Mouse (Mus musculus) thymus, adult 2 months (tissue): ENCODE measurements around the gene Olfr71. TPM values are rescaled to one million over a fixed set of nuclear protein-coding genes. Genes with fewer than 3 reads are reported as not detected.

ENCODE experiments used
- DNase-seq: peaks from one replicate; pipeline ENCODE4 v3.0.0; 2021
- H3K27ac ChIP-seq: fragments of 200-500 bp; 2 replicates; pipeline ENCODE4 v1.5.1; 2012; ENCODE audit warnings: low read length, control low read depth; ENCODE audit not compliant: control insufficient read depth, insufficient read depth
- H3K27me3 ChIP-seq: fragments of 200-500 bp; 2 replicates; pipeline ENCODE4 v1.6.1; 2012; ENCODE audit warnings: mild to moderate bottlenecking, low read length, moderate library complexity, mixed read lengths; ENCODE audit not compliant: control insufficient read depth, insufficient read depth
- H3K36me3 ChIP-seq: fragments of 200-500 bp; 2 replicates; pipeline ENCODE4 v1.6.1; 2012; ENCODE audit warnings: mild to moderate bottlenecking, low read length, moderate library complexity; ENCODE audit not compliant: control insufficient read depth, insufficient read depth
- H3K4me1 ChIP-seq: fragments of 200-500 bp; replicated peaks from 2 replicates; pipeline ENCODE4 v1.6.1; 2012; ENCODE audit warnings: low read length; ENCODE audit not compliant: control insufficient read depth, insufficient read depth
- H3K4me3 ChIP-seq: fragments of 200-500 bp; 2 replicates; pipeline ENCODE4 v1.5.1; 2012; ENCODE audit warnings: mild to moderate bottlenecking, low read length, control low read depth, moderate library complexity; ENCODE audit not compliant: control insufficient read depth, insufficient read depth
- CTCF ChIP-seq: fragments of 200-500 bp; IDR thresholded peaks from 2 replicates; pipeline ENCODE4 v1.5.1; 2012; ENCODE audit warnings: mild to moderate bottlenecking, control low read depth, low read length, moderate library complexity, borderline replicate concordance; ENCODE audit not compliant: control insufficient read depth, poor library complexity, insufficient read depth; ENCODE audit errors: extremely low read depth
- POLR2A ChIP-seq: fragments of 200-500 bp; IDR thresholded peaks from 2 replicates; pipeline ENCODE4 v1.6.1; 2012; ENCODE audit warnings: mild to moderate bottlenecking, low read length, control low read depth, moderate library complexity; ENCODE audit not compliant: control insufficient read depth, poor library complexity, insufficient read depth; ENCODE audit errors: extremely low read depth
- WGBS: fragments of 180-500 bp; shearing (Covaris S2); methylation state at CpG from one replicate; pipeline ENCODE4 v1.1.7; 2018; 5-methylcytosine and 5-hydroxymethylcytosine counted together
- polyA plus RNA-seq: library from polyadenylated mRNA; depleted of rRNA; stranded (reverse); fragments of >200 nt; gene quantifications from 2 replicates; pipeline ENCODE4 v1.2.3, GENCODE M21; 2012

The Olfr71 gene
- polyA plus RNA-seq, 1 experiment: not detected

- DNase-seq: no peak
- H3K4me1 ChIP-seq: no peaks in the 10 kb centered on the region
- no peak overlapping the region for H3K4me3 ChIP-seq
- no peak for TF ChIP-seq POLR2A
- no peak for TF ChIP-seq CTCF
- H3K27me3 ChIP-seq: no peaks in the 10 kb centered on the region
- H3K36me3 ChIP-seq: no peaks in the 10 kb centered on the region
- 87% methylated on average over 8 of the region's 8 CpGs for WGBS
- H3K27ac ChIP-seq: no peak overlapping the region
Observed at GRCm38 (mm10) chr4:43738989-43739674, 29.1 kb upstream of the Olfr71 start.

- Histone ChIP-seq H3K4me1 (no peaks in the 10 kb centered on the region), H3K27ac (no peak overlapping the region), H3K4me3 (no peak overlapping the region), H3K36me3 (no peaks in the 10 kb centered on the region), H3K27me3 (no peaks in the 10 kb centered on the region)
- no peak for DNase-seq
- WGBS: 91% methylated on average over 6 of the region's 6 CpGs
- TF ChIP-seq POLR2A: no peak
- TF ChIP-seq CTCF: no peak
Observed at GRCm38 (mm10) chr4:43737144-43737543, 27.1 kb upstream of the Olfr71 start.

- Histone ChIP-seq H3K4me3 (no peak overlapping the region), H3K4me1 (no peaks in the 10 kb centered on the region), H3K36me3 (no peaks in the 10 kb centered on the region), H3K27ac (no peak overlapping the region), H3K27me3 (no peaks in the 10 kb centered on the region)
- DNase-seq: no peak
- TF ChIP-seq POLR2A (no peak), CTCF (no peak)
- 94% methylated on average over 5 of the region's 5 CpGs for WGBS
Observed at GRCm38 (mm10) chr4:43733186-43733585, 23.1 kb upstream of the Olfr71 start.

- 17% methylated on average over 1 of the region's 1 CpGs for WGBS
- DNase-seq: no peak
- Histone ChIP-seq H3K36me3 (no peaks in the 10 kb centered on the region), H3K27me3 (no peaks in the 10 kb centered on the region), H3K4me1 (no peaks in the 10 kb centered on the region), H3K4me3 (no peak overlapping the region), H3K27ac (no peak overlapping the region)
- TF ChIP-seq CTCF (no peak), POLR2A (no peak)
Observed at GRCm38 (mm10) chr4:43732171-43732570, 22.1 kb upstream of the Olfr71 start.

- H3K4me3 ChIP-seq: no peak overlapping the region
- no peaks in the 10 kb centered on the region for H3K4me1 ChIP-seq
- DNase-seq: no peak
- 68% methylated on average over 21 of the region's 21 CpGs for WGBS
- H3K27me3 ChIP-seq: no peaks in the 10 kb centered on the region
- H3K27ac ChIP-seq: no peak overlapping the region
- TF ChIP-seq POLR2A (no peak), CTCF (no peak)
- no peaks in the 10 kb centered on the region for H3K36me3 ChIP-seq
Observed at GRCm38 (mm10) chr4:43730750-43731297, 20.8 kb upstream of the Olfr71 start.

- 57% methylated on average over 14 of the region's 14 CpGs for WGBS
- DNase-seq: no peak
- Histone ChIP-seq H3K4me1 (no peaks in the 10 kb centered on the region), H3K27ac (no peak within 1 kb of the TSS), H3K4me3 (no peak within 1 kb of the TSS), H3K27me3 (no peaks in the 10 kb centered on the region), H3K36me3 (no peaks in the 10 kb centered on the region)
- no peak for TF ChIP-seq CTCF
- no peak for TF ChIP-seq POLR2A
Observed at GRCm38 (mm10) chr4:43729794-43730550, 19.9 kb upstream of the Olfr71 start, which contains the start of gene Spaar. Spaar (plus strand) TSS chr4:43730034.
